Mouse (Mus musculus): ENCODE data around the gene Traf5. TPM values are rescaled to one million over a fixed set of nuclear protein-coding genes. Genes with fewer than 3 reads are reported as not detected.
A peak's percentile ranks its signal among the peaks of the same experiment; 100 is the strongest.

Gene Traf5
- polyA plus RNA-seq, 1 experiment from 2014 or later, result 11.2 TPM

DNA sequence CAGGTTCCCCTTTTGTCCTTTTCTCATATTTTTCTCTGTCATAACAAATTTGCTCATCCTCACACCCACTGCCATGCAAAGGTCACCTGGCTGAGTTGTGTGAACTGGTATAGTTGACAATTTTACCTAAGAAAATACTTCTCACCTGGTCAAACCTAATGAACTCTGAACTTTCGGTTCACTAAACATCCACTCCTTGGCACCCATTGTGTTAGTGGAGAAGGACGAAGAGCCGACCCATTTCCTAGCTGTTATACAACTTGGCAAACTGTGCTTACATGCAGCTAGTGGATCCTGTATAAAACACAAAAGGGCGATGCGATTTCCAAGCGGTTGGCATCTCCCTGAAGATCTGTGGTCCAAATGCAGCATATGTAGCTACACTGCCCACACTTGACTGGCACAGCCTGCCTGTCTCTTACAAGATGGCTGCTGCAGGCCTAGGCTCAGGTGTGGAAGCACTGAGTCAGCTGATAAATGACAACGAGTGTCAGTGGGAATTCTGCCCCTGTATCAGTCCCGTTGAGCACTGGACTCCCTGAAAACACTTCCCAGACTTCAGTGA lies 95.7 kb downstream of the Traf5 start:
- Histone ChIP-seq H3K9me3 (replicated peaks; ENCODE audit: control insufficient read depth, low read length) (no peaks in the 10 kb centered on the region), H3K9ac (ENCODE audit: low read depth, low read length) (no peak overlapping the region), H3K4me1 (ENCODE audit: control insufficient read depth, insufficient read depth, low read length) (peaks cover 9% of the 10 kb centered on the region), H3K4me3 (ENCODE audit: low read depth, low read length) (no peak overlapping the region), H3K27ac (ENCODE audit: low read depth, low read length) (no peak overlapping the region), H3K36me3 (ENCODE audit: control insufficient read depth, insufficient read depth, low read length) (no peaks in the 10 kb centered on the region), H3K27me3 (ENCODE audit: control insufficient read depth, insufficient read depth, low read length) (no peaks in the 10 kb centered on the region), H3K4me2 (no peak overlapping the region)
- WGBS (ENCODE audit: insufficient replicate concordance), result 83% methylated on average over 8 of the region's 8 CpGs
- ATAC-seq (replicated peaks; ENCODE audit: insufficient number of reproducible peaks, low FRiP score, low TSS enrichment), result no peak

DNA sequence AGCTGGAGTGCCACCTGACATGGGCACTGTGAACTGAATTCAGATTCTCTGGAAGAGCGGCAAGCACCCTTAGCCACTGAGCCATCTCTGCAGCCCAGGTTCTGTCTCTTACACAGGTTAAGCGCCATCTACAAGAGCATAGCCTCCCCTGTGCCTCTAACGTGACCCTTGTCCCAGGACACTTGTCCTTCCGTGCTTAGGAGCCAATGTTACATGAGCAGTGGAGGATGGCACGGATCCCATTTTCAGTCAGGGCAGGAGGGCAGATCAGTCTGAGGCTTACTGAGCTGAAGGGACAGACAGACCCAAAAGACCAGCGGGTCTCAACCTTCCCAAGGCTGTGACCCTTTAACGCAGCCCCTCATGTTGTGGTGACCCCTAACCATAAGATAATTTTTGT lies 96.4 kb downstream of the Traf5 start:
- H3K9me3 ChIP-seq (replicated peaks; ENCODE audit: control insufficient read depth, low read length), result no peaks in the 10 kb centered on the region
- H3K27ac ChIP-seq (ENCODE audit: low read depth, low read length), result no peak overlapping the region
- no peak overlapping the region for H3K9ac ChIP-seq (ENCODE audit: low read depth, low read length)
- no peak overlapping the region for H3K4me3 ChIP-seq (ENCODE audit: low read depth, low read length)
- no peaks in the 10 kb centered on the region for H3K36me3 ChIP-seq (ENCODE audit: control insufficient read depth, insufficient read depth, low read length)
- H3K27me3 ChIP-seq (ENCODE audit: control insufficient read depth, insufficient read depth, low read length), result no peaks in the 10 kb centered on the region
- peaks cover 9% of the 10 kb centered on the region for H3K4me1 ChIP-seq (ENCODE audit: control insufficient read depth, insufficient read depth, low read length)
- 85% methylated on average over 7 of the region's 7 CpGs for WGBS (ENCODE audit: insufficient replicate concordance)
- no peak for ATAC-seq (replicated peaks; ENCODE audit: insufficient number of reproducible peaks, low FRiP score, low TSS enrichment)
- no peak overlapping the region for H3K4me2 ChIP-seq

GRCm38 (mm10) chr1:191995488-191995887 lies 96.9 kb downstream of the Traf5 start:
- no peaks in the 10 kb centered on the region for H3K36me3 ChIP-seq (ENCODE audit: control insufficient read depth, insufficient read depth, low read length)
- H3K27ac ChIP-seq (ENCODE audit: low read depth, low read length), result no peak overlapping the region
- no peak overlapping the region for H3K4me3 ChIP-seq (ENCODE audit: low read depth, low read length)
- WGBS (ENCODE audit: insufficient replicate concordance), result 55% methylated on average over 4 of the region's 4 CpGs
- no peaks in the 10 kb centered on the region for H3K9me3 ChIP-seq (replicated peaks; ENCODE audit: control insufficient read depth, low read length)
- H3K9ac ChIP-seq (ENCODE audit: low read depth, low read length), result no peak overlapping the region
- no peak for ATAC-seq (replicated peaks; ENCODE audit: insufficient number of reproducible peaks, low FRiP score, low TSS enrichment)
- H3K4me1 ChIP-seq (ENCODE audit: control insufficient read depth, insufficient read depth, low read length), result peaks cover 9% of the 10 kb centered on the region
- no peak overlapping the region for H3K4me2 ChIP-seq
- H3K27me3 ChIP-seq (ENCODE audit: control insufficient read depth, insufficient read depth, low read length), result no peaks in the 10 kb centered on the region

DNA sequence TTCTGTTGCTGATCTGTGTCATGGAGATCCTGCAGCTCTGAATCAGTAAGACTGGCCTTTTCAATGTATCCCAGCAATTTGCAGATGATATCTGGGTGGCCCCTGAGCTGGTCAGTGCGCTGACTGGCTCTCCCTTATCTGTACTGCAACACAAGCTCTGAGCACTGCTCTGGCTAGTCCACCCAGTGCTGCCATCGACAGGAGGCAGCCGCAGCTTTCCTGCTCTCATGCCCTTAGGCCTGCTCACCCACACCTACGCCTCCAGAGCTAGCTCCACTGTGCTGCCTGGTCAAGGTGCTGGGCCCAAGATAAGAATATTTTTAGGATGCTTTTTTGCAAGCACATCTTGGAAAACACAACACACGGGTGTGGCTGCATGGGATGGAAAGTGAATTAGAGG lies 97.9 kb downstream of the Traf5 start:
- no peaks in the 10 kb centered on the region for H3K36me3 ChIP-seq (ENCODE audit: control insufficient read depth, insufficient read depth, low read length)
- WGBS (ENCODE audit: insufficient replicate concordance), result 42% methylated on average over 5 of the region's 5 CpGs
- H3K9ac ChIP-seq (ENCODE audit: low read depth, low read length), result no peak overlapping the region
- H3K4me2 ChIP-seq, result no peak overlapping the region; the same call in 1 of the 2 replicates
- H3K4me3 ChIP-seq (ENCODE audit: low read depth, low read length), result no peak overlapping the region
- H3K27me3 ChIP-seq (ENCODE audit: control insufficient read depth, insufficient read depth, low read length), result no peaks in the 10 kb centered on the region
- peaks cover 9% of the 10 kb centered on the region for H3K4me1 ChIP-seq (ENCODE audit: control insufficient read depth, insufficient read depth, low read length)
- H3K9me3 ChIP-seq (replicated peaks; ENCODE audit: control insufficient read depth, low read length), result no peaks in the 10 kb centered on the region
- H3K27ac ChIP-seq (ENCODE audit: low read depth, low read length), result no peak overlapping the region; the same call in none of the 2 replicates
- ATAC-seq (replicated peaks; ENCODE audit: insufficient number of reproducible peaks, low FRiP score, low TSS enrichment), result peak; percentile 88

DNA sequence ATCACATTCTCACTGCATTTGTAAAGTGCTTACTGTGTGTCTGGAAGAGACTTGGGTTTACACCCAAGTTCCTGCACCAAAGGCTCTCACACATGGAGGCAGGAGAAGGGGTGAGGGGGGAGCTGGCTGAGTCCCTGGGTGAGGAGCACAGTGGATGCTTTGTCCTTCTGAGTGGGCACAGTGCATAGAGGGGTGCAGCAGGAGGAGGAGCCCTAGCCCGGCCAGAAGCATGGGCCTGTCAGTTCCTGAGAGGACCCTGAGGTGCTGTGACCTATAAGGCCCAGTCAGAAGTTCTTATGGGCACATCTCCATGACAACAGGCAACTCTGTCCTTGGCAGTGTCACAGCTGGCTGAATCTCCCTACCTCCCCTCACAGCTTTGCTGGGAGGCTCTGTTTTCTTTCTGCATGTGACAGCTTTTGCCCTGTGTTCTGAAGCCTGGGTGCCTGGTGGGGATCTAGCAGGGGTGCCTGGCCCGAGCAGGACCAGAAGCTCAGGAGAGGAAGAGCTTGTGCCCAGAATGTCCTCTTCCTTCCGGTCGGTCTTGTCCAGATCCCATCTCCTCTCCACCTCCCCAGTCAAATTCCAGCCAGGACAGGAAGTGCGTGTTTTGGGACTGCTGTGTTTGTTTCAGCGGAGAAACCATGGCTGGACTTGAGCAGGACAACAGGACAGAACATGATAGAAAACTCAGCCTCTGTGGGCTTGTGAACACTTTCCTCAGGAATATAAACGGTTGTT lies 100.1 kb downstream of the Traf5 start:
- H3K4me2 ChIP-seq, result no peak overlapping the region
- H3K27ac ChIP-seq (ENCODE audit: low read depth, low read length), result no peak overlapping the region
- H3K9me3 ChIP-seq (replicated peaks; ENCODE audit: control insufficient read depth, low read length), result no peaks in the 10 kb centered on the region
- peak overlapping the region; percentile 22; the same call in 1 of the 2 replicates for H3K9ac ChIP-seq (ENCODE audit: low read depth, low read length)
- peaks cover 14% of the 10 kb centered on the region for H3K4me1 ChIP-seq (ENCODE audit: control insufficient read depth, insufficient read depth, low read length)
- no peak for ATAC-seq (replicated peaks; ENCODE audit: insufficient number of reproducible peaks, low FRiP score, low TSS enrichment)
- no peaks in the 10 kb centered on the region for H3K36me3 ChIP-seq (ENCODE audit: control insufficient read depth, insufficient read depth, low read length)
- no peak overlapping the region for H3K4me3 ChIP-seq (ENCODE audit: low read depth, low read length)
- H3K27me3 ChIP-seq (ENCODE audit: control insufficient read depth, insufficient read depth, low read length), result no peaks in the 10 kb centered on the region
- 55% methylated on average over 7 of the region's 7 CpGs for WGBS (ENCODE audit: insufficient replicate concordance)

DNA sequence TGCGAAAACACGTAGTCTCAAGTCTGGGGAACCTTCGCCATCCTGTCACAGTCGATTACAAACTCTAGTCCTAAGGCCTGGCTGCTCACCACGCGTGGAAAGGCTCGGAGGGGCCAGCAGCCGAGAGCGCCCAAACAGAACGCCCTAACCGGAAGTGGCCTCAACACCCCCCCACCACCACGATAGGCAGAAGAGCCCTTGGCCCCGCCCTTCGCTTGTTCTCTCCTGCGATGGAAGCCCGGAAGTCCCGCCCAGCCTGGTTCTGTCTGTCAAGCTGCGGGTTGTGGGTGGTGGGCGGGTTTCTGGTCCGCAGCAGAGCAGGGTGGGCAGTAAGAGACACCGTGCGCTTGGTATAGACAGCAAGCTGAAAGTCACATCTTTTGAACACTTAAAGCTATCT lies 102.4 kb downstream of the Traf5 start:
- Histone ChIP-seq H3K27ac (ENCODE audit: low read depth, low read length) (peak overlapping the region; percentile 76; the same call in 1 of the 2 replicates), H3K9me3 (replicated peaks; ENCODE audit: control insufficient read depth, low read length) (no peaks in the 10 kb centered on the region), H3K4me1 (ENCODE audit: control insufficient read depth, insufficient read depth, low read length) (peaks cover 14% of the 10 kb centered on the region), H3K36me3 (ENCODE audit: control insufficient read depth, insufficient read depth, low read length) (no peaks in the 10 kb centered on the region), H3K9ac (ENCODE audit: low read depth, low read length) (peak overlapping the region; percentile 81), H3K27me3 (ENCODE audit: control insufficient read depth, insufficient read depth, low read length) (peaks cover 9% of the 10 kb centered on the region; the same call in 1 of the 2 replicates), H3K4me3 (ENCODE audit: low read depth, low read length) (peak overlapping the region; percentile 61), H3K4me2 (peak overlapping the region; percentile 58)
- peak; percentile 86 for ATAC-seq (replicated peaks; ENCODE audit: insufficient number of reproducible peaks, low FRiP score, low TSS enrichment)
- WGBS (ENCODE audit: insufficient replicate concordance), result 0% methylated on average over 22 of the region's 22 CpGs

GRCm38 (mm10) chr1:191989060-191989459 lies 103.3 kb downstream of the Traf5 start:
- peak overlapping the region; percentile 43; the same call in 1 of the 2 replicates for H3K9ac ChIP-seq (ENCODE audit: low read depth, low read length)
- no peaks in the 10 kb centered on the region for H3K9me3 ChIP-seq (replicated peaks; ENCODE audit: control insufficient read depth, low read length)
- peaks cover 12% of the 10 kb centered on the region; the same call in 1 of the 2 replicates for H3K27me3 ChIP-seq (ENCODE audit: control insufficient read depth, insufficient read depth, low read length)
- peak overlapping the region; percentile 46; the same call in 1 of the 2 replicates for H3K27ac ChIP-seq (ENCODE audit: low read depth, low read length)
- H3K4me2 ChIP-seq, result peak overlapping the region; percentile 58
- peaks cover 8% of the 10 kb centered on the region; the same call in 1 of the 2 replicates for H3K4me1 ChIP-seq (ENCODE audit: control insufficient read depth, insufficient read depth, low read length)
- H3K36me3 ChIP-seq (ENCODE audit: control insufficient read depth, insufficient read depth, low read length), result no peaks in the 10 kb centered on the region
- peak overlapping the region; percentile 61; the same call in 1 of the 2 replicates for H3K4me3 ChIP-seq (ENCODE audit: low read depth, low read length)
- 66% methylated on average over 5 of the region's 5 CpGs for WGBS (ENCODE audit: insufficient replicate concordance)
- no peak for ATAC-seq (replicated peaks; ENCODE audit: insufficient number of reproducible peaks, low FRiP score, low TSS enrichment)

- Histone ChIP-seq H3K36me3 (ENCODE audit: control insufficient read depth, insufficient read depth, low read length) (no peaks in the 10 kb centered on the region), H3K27me3 (ENCODE audit: control insufficient read depth, insufficient read depth, low read length) (peaks cover 12% of the 10 kb centered on the region; the same call in 1 of the 2 replicates), H3K9ac (ENCODE audit: low read depth, low read length) (peak overlapping the region; percentile 43; the same call in 1 of the 2 replicates), H3K4me2 (no peak overlapping the region), H3K9me3 (replicated peaks; ENCODE audit: control insufficient read depth, low read length) (no peaks in the 10 kb centered on the region), H3K4me3 (ENCODE audit: low read depth, low read length) (no peak overlapping the region), H3K4me1 (ENCODE audit: control insufficient read depth, insufficient read depth, low read length) (peaks cover 8% of the 10 kb centered on the region; the same call in 1 of the 2 replicates), H3K27ac (ENCODE audit: low read depth, low read length) (peak overlapping the region; percentile 46; the same call in 1 of the 2 replicates)
- 59% methylated on average over 3 of the region's 3 CpGs for WGBS (ENCODE audit: insufficient replicate concordance)
- no peak for ATAC-seq (replicated peaks; ENCODE audit: insufficient number of reproducible peaks, low FRiP score, low TSS enrichment)
These were observed 103.7 kb downstream of the Traf5 start for GRCm38 (mm10) chr1:191988646-191989045.
